ENCODE assay signal across 9 mouse cellular contexts in genomic region chr2:69206523-69206922, GRCm38 (mm10). TPM values are rescaled to one million over a fixed set of nuclear protein-coding genes. Genes with fewer than 3 reads are reported as not detected.
DNase-seq lines count a peak whose midpoint lies in the region; ATAC-seq and TF ChIP-seq lines count a peak whose summit lies in the region.
"Had no signal": no experiment of that assay in that cellular context is flagged by ENCODE, and none has a peak within 500 bp of the region (broad histone marks: within the 10 kb centered on the region; RNA-seq: fewer than 3 reads in every experiment).

No protein-coding gene starts in this region.

- no peak for TF ChIP-seq CTCF in left cerebral cortex, adult 2 months (IDR thresholded peaks at IDR 0.05)

- ATAC-seq in hindbrain, embryonic 14.5 days (ENCODE audit: low FRiP score), result 0 out of 2 replicates have a peak, but pooled peaks have one; percentile 9
- 0 out of 2 replicates have a peak, but pooled peaks have one; percentile 13 for ATAC-seq in midbrain, embryonic 13.5 days

- intact Hi-C loops in left cerebral cortex, adult 2 months (cut with DNase I), result no loop called here
- intact Hi-C loops in left cerebral cortex, postnatal 14 days (cut with DNase I), result no loop called here

- no peaks in the 10 kb centered on the region for H3K36me3 ChIP-seq in hindbrain, embryonic 14.5 days (replicated peaks; ENCODE audit: control insufficient read depth, insufficient read depth)
- H3K36me3 ChIP-seq in midbrain, embryonic 13.5 days, result peaks cover 4% of the 10 kb centered on the region; the same call in 1 of the 2 replicates

- no peaks in the 10 kb centered on the region for H3K9me3 ChIP-seq in hindbrain, embryonic 14.5 days (ENCODE audit: control insufficient read depth, low read length)
- H3K9me3 ChIP-seq in midbrain, embryonic 13.5 days, result no peaks in the 10 kb centered on the region

- H3K9ac ChIP-seq in hindbrain, embryonic 14.5 days, result no peak overlapping the region
- no peak overlapping the region for H3K9ac ChIP-seq in midbrain, embryonic 13.5 days (replicated peaks)

- WGBS in hindbrain, embryonic 14.5 days, result 29% methylated on average over 7 of the region's 7 CpGs
- WGBS in midbrain, embryonic 13.5 days, result 29% methylated on average over 7 of the region's 7 CpGs

- H3K4me3 ChIP-seq in left cerebral cortex, adult 2 months, result peak overlapping the region; percentile 76
- peak overlapping the region; percentile 68; the same call in 1 of the 2 replicates for H3K4me3 ChIP-seq in hindbrain, embryonic 14.5 days (replicated peaks; ENCODE audit: low read length)
- H3K4me3 ChIP-seq in midbrain, embryonic 13.5 days (replicated peaks), result no peak overlapping the region

- DNase-seq in left cerebral cortex, adult 2 months (ENCODE audit: extremely low spot score in 1 of 2, low spot score in 2 of 2), result no peak
- no peak for DNase-seq in left cerebral cortex, postnatal 14 days (ENCODE audit: low spot score in 2 of 2)
- DNase-seq in embryo, embryonic 11 days, result peak; percentile 12
- no peak for DNase-seq in hindbrain, embryonic 14.5 days (ENCODE audit: low spot score)
- DNase-seq in frontal cortex, postnatal 14 days (ENCODE audit: low spot score in 2 of 2), result no peak
- DNase-seq in T-cell, adult 2 months (ENCODE audit: low spot score), result no peak
- DNase-seq in left cerebral cortex, adult 8-10 months (ENCODE audit: low spot score in 2 of 2), result no peak

- no peaks in the 10 kb centered on the region for H3K27me3 ChIP-seq in hindbrain, embryonic 14.5 days (ENCODE audit: control insufficient read depth, insufficient read depth, low read length)
- H3K27me3 ChIP-seq in midbrain, embryonic 13.5 days, result no peaks in the 10 kb centered on the region

- no peak overlapping the region for H3K27ac ChIP-seq in left cerebral cortex, adult 2 months
- H3K27ac ChIP-seq in hindbrain, embryonic 14.5 days, result no peak overlapping the region
- no peak overlapping the region for H3K27ac ChIP-seq in midbrain, embryonic 13.5 days

- no peaks in the 10 kb centered on the region; the same call in 1 of the 2 replicates for H3K4me1 ChIP-seq in hindbrain, embryonic 14.5 days (replicated peaks; ENCODE audit: control insufficient read depth, insufficient read depth, low read length)
- peaks cover 14% of the 10 kb centered on the region for H3K4me1 ChIP-seq in midbrain, embryonic 13.5 days (replicated peaks)

- H3K4me2 ChIP-seq in hindbrain, embryonic 14.5 days (replicated peaks), result peak overlapping the region; percentile 40
- H3K4me2 ChIP-seq in midbrain, embryonic 13.5 days (replicated peaks), result no peak overlapping the region

RNA-seq across cellular contexts. Expression of gene Spc25, which starts 0.5 kb away (rescaled TPM):
- 1 to 10 TPM in 1 of 2 experiments, under 1 TPM in 1; 0.61 to 1.4 TPM for total RNA-seq in left cerebral cortex, adult 2 months (2021)
- 1 to 10 TPM; 2.0 to 3.1 TPM for total RNA-seq in left cerebral cortex, postnatal 14 days (2021)
- 27.1 and 35.9 TPM in 2 replicates for polyA plus RNA-seq in hindbrain, embryonic 14.5 days (2014; fragmentation: Nextera tagmentation; extraction: Ambion mirVana)
- 87.8 and 88.3 TPM in 2 replicates for polyA plus RNA-seq in midbrain, embryonic 13.5 days (2015; fragmentation: Nextera tagmentation; extraction: Ambion mirVana)
- 1 to 10 TPM in 1 of 4 experiments, under 1 TPM in 3; 0.56 to 2.6 (median 0.74) TPM for total RNA-seq in left cerebral cortex, adult 8-10 months (2022)

RNA-seq across cellular contexts. Expression of gene G6pc2, which starts 4.3 kb away (rescaled TPM):
- total RNA-seq in left cerebral cortex, adult 2 months (2021), result not detected
- total RNA-seq in left cerebral cortex, postnatal 14 days (2021), result not detected
- 0.21 and 0.42 TPM in 2 replicates for polyA plus RNA-seq in hindbrain, embryonic 14.5 days (2014; fragmentation: Nextera tagmentation; extraction: Ambion mirVana)
- polyA plus RNA-seq in midbrain, embryonic 13.5 days (2015; fragmentation: Nextera tagmentation; extraction: Ambion mirVana), result not detected in 2 replicates
- not detected for total RNA-seq in left cerebral cortex, adult 8-10 months (2022)
- total RNA-seq: neutrophil, adult 5-6 weeks had no signal
